Mouse (Mus musculus) liver, adult 10 weeks (tissue): ENCODE results near the gene Man1c1. TPM values are rescaled to one million over a fixed set of nuclear protein-coding genes. Genes with fewer than 3 reads are reported as not detected.

Source experiments
- polyA plus RNA-seq: library from polyadenylated mRNA; stranded (reverse); fragments of 350-450 nt; fragmentation: Illumina TruSeq; extraction: RNeasy Lipid Tissue Mini Kit (QIAGEN cat#74804); gene quantifications from one replicate; pipeline ENCODE4 v1.2.3, GENCODE M21; 2014; ENCODE audit warnings: low read depth, low replicate concordance

Man1c1 gene
- polyA plus RNA-seq: 0.87 TPM

DNA sequence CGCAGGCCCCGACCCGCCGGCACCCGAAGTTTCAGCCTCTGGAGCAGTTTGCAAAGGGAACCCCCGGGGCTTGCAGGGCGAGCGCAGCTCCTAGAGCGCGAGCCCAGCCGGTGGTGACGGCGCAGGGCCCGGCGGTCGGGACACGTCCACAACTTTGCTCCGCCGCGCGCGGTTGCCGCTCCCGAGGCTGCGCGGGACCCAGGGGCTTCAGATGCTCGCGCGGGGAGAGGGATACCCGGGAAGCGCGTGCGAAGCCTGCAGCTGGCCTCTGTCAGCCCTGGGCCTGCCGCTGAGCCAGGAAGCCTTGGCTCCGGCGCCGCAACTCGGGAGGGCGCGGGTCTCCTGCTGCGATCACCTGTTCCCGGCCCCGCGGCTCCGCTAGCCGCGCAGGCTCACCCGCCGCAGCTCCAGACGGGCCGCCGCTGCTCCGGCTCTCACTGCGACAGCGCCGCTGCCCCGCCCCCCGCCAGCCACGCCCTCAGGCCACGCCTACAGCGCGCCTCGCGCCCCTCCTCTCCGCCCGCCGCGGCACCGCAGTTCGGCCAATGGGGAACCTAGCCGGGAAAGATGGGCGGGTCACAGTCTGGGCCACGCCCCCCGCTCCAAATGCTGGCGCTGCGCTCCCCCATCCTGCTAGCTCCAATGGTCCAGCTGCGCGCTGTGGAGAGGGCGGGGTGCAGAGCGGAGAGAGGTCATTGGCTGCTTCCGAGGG, at the start of gene Man1c1:
TSS of gene Man1c1 (minus strand) at position 456 of the 712 bp plus-strand sequence.

DNA sequence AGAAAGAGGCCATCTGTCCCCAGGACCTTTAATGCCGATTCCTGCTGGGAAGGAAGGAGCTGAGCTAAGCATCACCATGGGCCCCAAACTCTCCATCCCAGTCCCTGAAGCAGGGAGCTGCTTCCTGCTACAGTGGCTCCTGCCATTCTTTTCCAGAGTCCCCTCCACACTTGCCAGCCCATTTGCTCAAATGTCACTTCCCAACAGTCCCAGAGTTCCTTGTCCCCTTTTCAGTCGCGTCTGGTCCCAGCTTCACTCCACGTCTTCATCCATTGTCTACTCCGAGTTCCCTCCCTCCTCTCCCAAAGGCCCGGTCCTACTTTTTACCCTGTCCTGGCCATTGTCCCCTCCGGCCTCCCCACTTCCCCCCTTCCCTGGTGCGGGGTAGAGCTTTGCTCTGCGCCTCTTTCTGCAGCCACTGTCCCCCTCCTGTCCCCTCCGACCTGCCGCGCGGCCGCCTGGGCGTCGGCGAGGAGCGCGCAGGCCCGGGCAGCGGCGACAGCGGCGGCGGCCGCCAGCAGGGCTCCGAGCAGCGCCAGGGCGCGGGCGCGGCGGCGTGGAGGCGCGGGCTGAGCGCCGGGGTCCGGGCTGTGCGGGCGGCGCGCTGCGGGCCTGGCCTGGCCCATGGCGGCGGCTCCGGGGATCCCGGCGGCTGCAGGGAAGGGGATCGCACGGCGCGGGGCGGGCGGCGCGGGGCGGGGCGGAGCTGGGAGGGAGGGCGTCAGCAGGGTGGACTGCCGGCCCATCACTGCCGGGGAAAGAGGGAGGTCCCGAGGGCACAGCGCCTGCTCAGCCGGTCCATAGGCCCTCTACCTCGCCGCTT, 152.4 kb downstream of the Man1c1 start, which contains the start of gene Selenon:
TSS of gene Selenon (minus strand) at position 673 of the 823 bp plus-strand sequence.

DNA sequence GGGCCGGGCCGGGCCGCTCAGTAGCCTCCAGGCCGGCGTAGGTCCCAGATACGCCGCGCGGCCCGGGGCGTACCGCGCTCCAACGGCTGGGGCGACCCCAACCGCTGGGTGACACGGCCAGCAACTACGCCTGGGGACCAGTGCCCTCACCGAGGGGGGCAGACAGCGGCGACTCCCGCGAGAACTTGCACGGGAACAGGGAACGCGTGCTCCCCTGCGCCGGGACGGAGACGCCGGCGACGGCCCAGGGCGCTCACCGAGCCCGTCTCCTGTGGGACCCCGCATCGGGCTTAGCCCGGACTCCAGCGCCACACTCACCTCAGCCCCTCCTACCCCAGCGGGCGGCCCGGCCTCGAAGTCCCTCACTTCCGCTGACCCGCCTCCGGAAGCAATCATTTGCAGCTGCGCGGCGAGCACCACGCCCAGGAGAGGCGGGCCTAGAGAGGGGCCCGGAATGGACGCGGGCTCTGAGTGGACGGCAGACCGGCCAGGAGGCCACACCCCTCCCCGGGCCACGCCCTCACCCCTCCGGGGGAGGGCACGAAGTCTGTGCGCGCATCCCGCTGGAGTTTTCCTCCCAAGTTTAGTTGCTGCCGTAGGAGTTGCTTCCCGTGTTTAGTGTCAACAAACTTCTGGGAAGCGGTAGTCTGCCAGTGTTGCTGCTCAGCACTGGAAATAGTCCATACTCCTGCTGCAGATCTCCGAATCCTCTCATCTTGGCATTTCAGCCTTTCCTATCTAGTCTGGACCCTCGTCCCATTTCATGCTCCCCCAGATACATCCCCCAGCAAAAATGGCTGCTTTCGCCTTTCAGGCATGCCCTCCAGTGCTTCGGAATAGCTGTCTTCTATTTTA, 168.9 kb downstream of the Man1c1 start, which contains the start of gene Mtfr1l:
TSS of gene Mtfr1l (minus strand) at position 456 of the 855 bp plus-strand sequence.

Other genes starting within 250 kb of the Man1c1 start
- gene Stmn1, start 236.0 kb downstream of the Man1c1 start, polyA plus RNA-seq: 6.3 TPM
- 5.0 TPM for gene Paqr7, start 207.6 kb downstream of the Man1c1 start, polyA plus RNA-seq
- not detected for gene Aunip, start 193.3 kb downstream of the Man1c1 start, polyA plus RNA-seq
- gene Mtfr1l, start 168.9 kb downstream of the Man1c1 start, polyA plus RNA-seq: 37.5 TPM
- gene Selenon, start 152.1 kb downstream of the Man1c1 start, polyA plus RNA-seq: 0.69 TPM
- 2.0 TPM for gene Ldlrap1, start 63.7 kb upstream of the Man1c1 start, polyA plus RNA-seq
- 23.4 TPM for gene Maco1, start 149.1 kb upstream of the Man1c1 start, polyA plus RNA-seq
- gene Rhd, start 160.2 kb upstream of the Man1c1 start, polyA plus RNA-seq: not detected
- 36.2 TPM for gene Tmem50a, start 210.7 kb upstream of the Man1c1 start, polyA plus RNA-seq
- 613 TPM for gene Rsrp1, start 219.3 kb upstream of the Man1c1 start, polyA plus RNA-seq
- 32.1 TPM for gene Syf2, start 226.6 kb upstream of the Man1c1 start, polyA plus RNA-seq